Mouse (Mus musculus) layer of hippocampus, postnatal 36 days (tissue): ENCODE measurements around the gene Olfr844. TPM values are rescaled to one million over a fixed set of nuclear protein-coding genes. Genes with fewer than 3 reads are reported as not detected.

Experiments used
- DNase-seq, 2 experiments: peaks; one replicate each; pipeline ENCODE4 v3.0.0; 2022
- total RNA-seq, 2 experiments: library from RNA; stranded (reverse); gene quantifications; 2 replicates each; pipeline ENCODE4 v1.2.3; 2021

Olfr844 gene
- not detected for total RNA-seq

GRCm38 (mm10) chr9:19316047-19316446 is at the start of gene Olfr844:
Gene Olfr844 (plus strand): TSS chr9:19316347.
- DNase-seq = no peak

- no peak for DNase-seq
Observed at GRCm38 (mm10) chr9:19336157-19336556, 20.0 kb downstream of the Olfr844 start, which contains the start of gene Olfr845. Gene Olfr845 (plus strand): TSS chr9:19336457.

- DNase-seq = no peak
Observed at GRCm38 (mm10) chr9:19363905-19364304, 47.8 kb downstream of the Olfr844 start, which contains the start of gene Olfr846. Gene Olfr846 (minus strand): TSS chr9:19364005.

Other genes starting within 250 kb of the Olfr844 start
- not detected for gene Olfr836, start 196.0 kb upstream of the Olfr844 start, total RNA-seq
- not detected for gene Olfr837, start 180.0 kb upstream of the Olfr844 start, total RNA-seq
- gene Olfr839-ps1, start 139.0 kb upstream of the Olfr844 start, total RNA-seq = under 1 TPM; 0.05 to 0.07 TPM
- not detected for gene Olfr843, start 64.4 kb upstream of the Olfr844 start, total RNA-seq
- gene Olfr845, start 20.1 kb downstream of the Olfr844 start, total RNA-seq = not detected
- not detected for gene Olfr846, start 47.7 kb downstream of the Olfr844 start, total RNA-seq
- not detected for gene Olfr847, start 62.3 kb downstream of the Olfr844 start, total RNA-seq
- gene Olfr849, start 123.9 kb downstream of the Olfr844 start, total RNA-seq = not detected
- not detected for gene Olfr850, start 161.9 kb downstream of the Olfr844 start, total RNA-seq
- not detected for gene Olfr851, start 176.9 kb downstream of the Olfr844 start, total RNA-seq
- gene Olfr853, start 224.7 kb downstream of the Olfr844 start, total RNA-seq = not detected